Mouse (Mus musculus) myocyte (in vitro differentiated cells): ENCODE data around the gene Gm20425.

Experiments used
- CEBPB ChIP-seq: IDR thresholded peaks from 2 replicates; pipeline ENCODE4 v1.6.1; 2011; ENCODE audit warnings: mild to moderate bottlenecking, moderate library complexity; ENCODE audit not compliant: poor library complexity, insufficient read depth, severe bottlenecking
- E2F4 ChIP-seq: IDR thresholded peaks from one replicate; pipeline ENCODE4 v1.6.1; 2011; ENCODE audit warnings: mild to moderate bottlenecking, control low read depth, moderate library complexity; ENCODE audit not compliant: insufficient read depth
- MYOD1 ChIP-seq, 3 experiments: IDR thresholded peaks; one replicate each; pipeline ENCODE4 v1.6.1; 2011; ENCODE audit warnings: control low read depth in 2 of 3, low read depth in 2 of 3, mild to moderate bottlenecking in 2 of 3, moderate library complexity in 1 of 3; ENCODE audit not compliant: insufficient read length in 2 of 3, control insufficient read depth in 1 of 3
- MYOG ChIP-seq, 3 experiments: IDR thresholded peaks; one replicate each; pipeline ENCODE4 v1.6.1; 2011; ENCODE audit warnings: control low read depth in 2 of 3, low read depth in 2 of 3, mild to moderate bottlenecking in 2 of 3; ENCODE audit not compliant: insufficient read length in 2 of 3, control insufficient read depth in 1 of 3, insufficient read depth in 1 of 3
- POLR2A ChIP-seq: IDR thresholded peaks from one replicate; pipeline ENCODE4 v1.6.1; 2011; ENCODE audit warnings: low read depth, mild to moderate bottlenecking, control low read depth, moderate library complexity; ENCODE audit not compliant: insufficient read length
- POLR2AphosphoS2 ChIP-seq: IDR thresholded peaks from one replicate; pipeline ENCODE4 v1.6.1; 2011; ENCODE audit warnings: low read depth, control low read depth; ENCODE audit not compliant: insufficient read length
- TCF3 ChIP-seq: IDR thresholded peaks from one replicate; pipeline ENCODE4 v1.6.1; 2011; ENCODE audit warnings: low read depth, control low read depth; ENCODE audit not compliant: insufficient read length
- USF1 ChIP-seq: IDR thresholded peaks from one replicate; pipeline ENCODE4 v1.6.1; 2011; ENCODE audit warnings: low read depth, mild to moderate bottlenecking, control low read depth, moderate library complexity

GRCm38 (mm10) chr9:103180807-103181565, 49.1 kb downstream of the Gm20425 start:
- TF ChIP-seq MYOD1 (IDR thresholded peaks at IDR 0.05; ENCODE audit: control insufficient read depth in 1 of 3, insufficient read length in 2 of 3, low read depth in 2 of 3) (no peak), USF1 (no peak), MYOG (IDR thresholded peaks at IDR 0.05; ENCODE audit: control insufficient read depth in 1 of 3, insufficient read depth in 1 of 3, insufficient read length in 2 of 3, low read depth in 2 of 3) (no peak), CEBPB (no peak), POLR2A (no peak), POLR2AphosphoS2 (no peak), TCF3 (no peak), E2F4 (no peak)
